Mouse (Mus musculus) MEL (cell line): Measurements from ENCODE around the gene E130308A19Rik. TPM values are rescaled to one million over a fixed set of nuclear protein-coding genes. Genes with fewer than 3 reads are reported as not detected.

Experiments
- DNase-seq: peaks from one replicate; pipeline ENCODE4 v3.0.0; 2011; ENCODE audit warnings: low read depth, low spot score
- H3K27ac ChIP-seq: 2 replicates; pipeline ENCODE4 v1.5.1; 2012; ENCODE audit warnings: low read depth, mild to moderate bottlenecking, control low read depth, low read length, moderate library complexity; ENCODE audit not compliant: control insufficient read depth
- H3K27me3 ChIP-seq, 2 experiments: fragments of 150-350 bp in 1 of 2; sonication (generic) in 1 of 2; 2 replicates each; pipeline ENCODE4 v1.6.1; 2012; ENCODE audit warnings: low read length in 2 of 2, mild to moderate bottlenecking in 2 of 2, improper control_type of control experiment in 1 of 2, moderate library complexity in 1 of 2; ENCODE audit not compliant: insufficient read depth in 2 of 2, control insufficient read depth in 1 of 2
- H3K36me3 ChIP-seq, 2 experiments: 2 replicates each; pipeline ENCODE4 v1.6.1; 2012 to 2014; ENCODE audit warnings: low read length in 2 of 2, improper control_type of control experiment in 1 of 2, inconsistent platforms in 1 of 2, mild to moderate bottlenecking in 1 of 2; ENCODE audit not compliant: insufficient read depth in 2 of 2, control insufficient read depth in 1 of 2
- H3K4me1 ChIP-seq, 2 experiments: fragments of 150-350 bp in 1 of 2; sonication (generic) in 1 of 2; 2 replicates each; pipeline ENCODE4 v1.6.1; 2012; ENCODE audit warnings: low read length in 2 of 2, improper control_type of control experiment in 1 of 2, mild to moderate bottlenecking in 1 of 2; ENCODE audit not compliant: insufficient read depth in 2 of 2, control insufficient read depth in 1 of 2
- H3K4me3 ChIP-seq, 2 experiments: fragments of 150-350 bp in 1 of 2; sonication (generic) in 1 of 2; 2 replicates each; pipeline ENCODE4 v1.5.1; 2012; ENCODE audit warnings: low read depth in 2 of 2, low read length in 2 of 2, mild to moderate bottlenecking in 2 of 2, moderate library complexity in 2 of 2, control low read depth in 1 of 2, improper control_type of control experiment in 1 of 2; ENCODE audit not compliant: control insufficient read depth in 1 of 2, insufficient read depth in 1 of 2
- H3K79me2 ChIP-seq: 2 replicates; pipeline ENCODE4 v1.6.1; 2012; ENCODE audit warnings: mild to moderate bottlenecking, low read length, moderate library complexity; ENCODE audit not compliant: control insufficient read depth, poor library complexity, insufficient read depth
- H3K9ac ChIP-seq: 2 replicates; pipeline ENCODE4 v1.6.1; 2012; ENCODE audit warnings: low read depth, mild to moderate bottlenecking, control low read depth, low read length, moderate library complexity; ENCODE audit not compliant: control insufficient read depth, poor library complexity, severe bottlenecking
- H3K9me3 ChIP-seq: fragments of 150-350 bp; sonication (generic); replicated peaks from 2 replicates; pipeline ENCODE4 v1.6.1; 2012; ENCODE audit warnings: mild to moderate bottlenecking, low read length, improper control_type of control experiment, moderate library complexity; ENCODE audit not compliant: insufficient read depth
- BHLHE40 ChIP-seq: IDR thresholded peaks from 2 replicates; pipeline ENCODE4 v1.6.1; 2012; ENCODE audit warnings: low read depth, mild to moderate bottlenecking, inconsistent platforms, low read length, improper control_type of control experiment, borderline replicate concordance
- CHD1 ChIP-seq: IDR thresholded peaks from 2 replicates; pipeline ENCODE4 v1.6.1; 2012; ENCODE audit warnings: low read depth, mild to moderate bottlenecking, inconsistent platforms, low read length, improper control_type of control experiment
- CTCF ChIP-seq, 3 experiments: IDR thresholded peaks in 2 of 3; conservative IDR thresholded peaks in 1 of 3; 2 replicates each; pipeline ENCODE4 v1.5.1; 2011 to 2012; ENCODE audit warnings: low read length in 3 of 3, low read depth in 2 of 3, mild to moderate bottlenecking in 2 of 3, improper control_type of control experiment in 1 of 3, inconsistent platforms in 1 of 3, mixed read lengths in 1 of 3, moderate library complexity in 1 of 3; ENCODE audit not compliant: control insufficient read depth in 1 of 3, insufficient read depth in 1 of 3, poor library complexity in 1 of 3, severe bottlenecking in 1 of 3
- E2F4 ChIP-seq: IDR thresholded peaks from 2 replicates; pipeline ENCODE4 v1.6.1; 2011; ENCODE audit warnings: low read depth, low read length, improper control_type of control experiment, borderline replicate concordance
- ELF1 ChIP-seq: IDR thresholded peaks from 2 replicates; pipeline ENCODE4 v1.6.1; 2014; ENCODE audit warnings: low read depth, mild to moderate bottlenecking, inconsistent platforms, low read length, improper control_type of control experiment, moderate library complexity
- ETS1 ChIP-seq: IDR thresholded peaks from 2 replicates; pipeline ENCODE4 v1.6.1; 2012; ENCODE audit warnings: low read depth, mild to moderate bottlenecking, inconsistent platforms, low read length, improper control_type of control experiment, moderate library complexity
- HCFC1 ChIP-seq: IDR thresholded peaks from 2 replicates; pipeline ENCODE4 v1.6.1; 2012; ENCODE audit warnings: low read depth, mild to moderate bottlenecking, inconsistent platforms, low read length, improper control_type of control experiment, moderate library complexity
- MAFK ChIP-seq: IDR thresholded peaks from 2 replicates; pipeline ENCODE4 v1.6.1; 2011; ENCODE audit warnings: low read depth, mild to moderate bottlenecking, low read length, improper control_type of control experiment, borderline replicate concordance
- MAX ChIP-seq: IDR thresholded peaks from 2 replicates; pipeline ENCODE4 v1.6.1; 2011; ENCODE audit warnings: low read length, improper control_type of control experiment
- MAZ ChIP-seq: IDR thresholded peaks from 2 replicates; pipeline ENCODE4 v1.6.1; 2012; ENCODE audit warnings: low read depth, mild to moderate bottlenecking, inconsistent platforms, low read length, improper control_type of control experiment
- MXI1 ChIP-seq: IDR thresholded peaks from 2 replicates; pipeline ENCODE4 v1.6.1; 2011; ENCODE audit warnings: mild to moderate bottlenecking, low read depth, low read length, improper control_type of control experiment
- MYB ChIP-seq: IDR thresholded peaks from 2 replicates; pipeline ENCODE4 v1.6.1; 2011; ENCODE audit warnings: mild to moderate bottlenecking, low read depth, low read length, improper control_type of control experiment
- MYC ChIP-seq: IDR thresholded peaks from 2 replicates; pipeline ENCODE4 v1.6.1; 2011; ENCODE audit warnings: low read depth, mild to moderate bottlenecking, low read length, improper control_type of control experiment, moderate library complexity
- NRF1 ChIP-seq: IDR thresholded peaks from 2 replicates; pipeline ENCODE4 v1.6.1; 2014; ENCODE audit warnings: low read depth, mild to moderate bottlenecking, inconsistent platforms, low read length, improper control_type of control experiment, moderate library complexity; ENCODE audit not compliant: poor library complexity, insufficient read depth, severe bottlenecking
- POLR2AphosphoS2 ChIP-seq: IDR thresholded peaks from 2 replicates; pipeline ENCODE4 v1.6.1; 2011; ENCODE audit warnings: low read length, improper control_type of control experiment
- POLR2AphosphoS5 ChIP-seq: IDR thresholded peaks from 2 replicates; pipeline ENCODE4 v1.6.1; 2012; ENCODE audit warnings: low read depth, borderline replicate concordance, mild to moderate bottlenecking, inconsistent platforms, low read length, moderate library complexity, mixed read lengths
- RCOR1 ChIP-seq: IDR thresholded peaks from 2 replicates; pipeline ENCODE4 v1.6.1; 2012; ENCODE audit warnings: low read depth, mild to moderate bottlenecking, inconsistent platforms, low read length, improper control_type of control experiment
- SMC3 ChIP-seq: IDR thresholded peaks from 2 replicates; pipeline ENCODE4 v1.6.1; 2011; ENCODE audit warnings: low read depth, low read length, improper control_type of control experiment
- TAL1 ChIP-seq: IDR thresholded peaks from 2 replicates; pipeline ENCODE4 v1.6.1; 2012; ENCODE audit warnings: mild to moderate bottlenecking, inconsistent platforms, low read length, moderate library complexity, mixed read lengths
- TBP ChIP-seq: IDR thresholded peaks from 2 replicates; pipeline ENCODE4 v1.8.0; 2011; ENCODE audit warnings: low read depth, low read length, improper control_type of control experiment
- USF1 ChIP-seq: IDR thresholded peaks from 2 replicates; pipeline ENCODE4 v1.6.1; 2014; ENCODE audit warnings: low read depth, mild to moderate bottlenecking, inconsistent platforms, low read length, improper control_type of control experiment, moderate library complexity
- USF2 ChIP-seq, 2 experiments: IDR thresholded peaks; 2 replicates each; pipeline ENCODE4 v1.6.1; 2011 to 2012; ENCODE audit warnings: improper control_type of control experiment in 2 of 2, low read length in 2 of 2, borderline replicate concordance in 1 of 2, inconsistent platforms in 1 of 2, low read depth in 1 of 2, mild to moderate bottlenecking in 1 of 2; ENCODE audit not compliant: insufficient read depth in 1 of 2
- ZC3H11A ChIP-seq: IDR thresholded peaks from 2 replicates; pipeline ENCODE4 v1.6.1; 2012; ENCODE audit warnings: low read depth, mild to moderate bottlenecking, inconsistent platforms, low read length, improper control_type of control experiment
- ZKSCAN1 ChIP-seq: IDR thresholded peaks from 2 replicates; pipeline ENCODE4 v1.6.1; 2012; ENCODE audit warnings: low read depth, mild to moderate bottlenecking, inconsistent platforms, low read length, improper control_type of control experiment, moderate library complexity
- ZNF384 ChIP-seq: IDR thresholded peaks from 2 replicates; pipeline ENCODE4 v1.6.1; 2012; ENCODE audit warnings: low read depth, mild to moderate bottlenecking, inconsistent platforms, low read length, improper control_type of control experiment
- polyA plus RNA-seq, 2 experiments: library from polyadenylated mRNA; stranded (reverse) in 1 of 2; unstranded in 1 of 2; fragments of >175 nt in 1 of 2; fragments of >200 nt in 1 of 2; gene quantifications; 2 replicates each; pipeline versions ENCODE4 v1.2.1 to v1.2.4; 2012; ENCODE audit warnings: low replicate concordance in 2 of 2, low read depth in 1 of 2; ENCODE audit not compliant: insufficient read length in 2 of 2, insufficient read depth in 1 of 2, missing spikeins in 1 of 2
- total RNA-seq: library from RNA; depleted of rRNA; stranded (reverse); fragments of 300-350 nt; gene quantifications from 2 replicates; pipeline ENCODE4 v1.2.3, GENCODE M21; 2012

The E130308A19Rik gene
- total and polyA plus RNA-seq, 3 experiments = 4.0 to 12.5 TPM; not detected in 1

DNA sequence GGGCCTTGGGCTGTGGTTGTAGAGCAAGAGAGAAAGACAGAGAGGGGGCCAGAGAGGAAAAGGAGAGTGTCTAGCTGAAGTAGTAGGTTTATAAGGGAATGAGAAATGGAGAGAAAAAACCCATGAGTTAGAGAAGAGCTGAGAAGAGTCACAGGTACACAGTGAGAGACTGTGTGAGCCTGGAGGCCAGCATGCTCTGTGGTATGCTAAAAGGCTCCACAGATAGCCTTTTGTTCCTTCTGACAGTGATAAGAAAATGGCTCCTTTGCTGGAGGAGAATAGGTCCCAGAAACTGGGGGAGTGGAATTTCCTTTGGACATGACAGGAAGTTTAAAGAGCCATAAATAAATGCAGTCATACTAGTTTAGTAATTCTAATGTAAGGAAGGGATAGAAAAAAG lies 13.2 kb downstream of the E130308A19Rik start:
- Histone ChIP-seq H3K4me3 (no peak overlapping the region), H3K27me3 (no peaks in the 10 kb centered on the region), H3K79me2 (peaks cover 2% of the 10 kb centered on the region; the same call in 1 of the 2 replicates), H3K9ac (no peak overlapping the region), H3K9me3 (no peaks in the 10 kb centered on the region)
- TF ChIP-seq ZC3H11A = no peak
- no peak for TF ChIP-seq ZKSCAN1
- no peak for TF ChIP-seq MAFK
- no peak for TF ChIP-seq USF1
- no peak for TF ChIP-seq SMC3
- no peak for TF ChIP-seq ETS1
- TF ChIP-seq MYC = no peak
- no peak for TF ChIP-seq TBP
- no peak for TF ChIP-seq MXI1
- TF ChIP-seq, all 39 proteins: peak for 0
- no peak overlapping the region for H3K27ac ChIP-seq
- peaks cover 0 to 29% of the 10 kb centered on the region in 2 experiments; a peak in 2 of 4 replicates for H3K36me3 ChIP-seq
- DNase-seq = no peak
- H3K4me1 ChIP-seq = peaks cover 19 to 22% of the 10 kb centered on the region in 2 experiments

DNA sequence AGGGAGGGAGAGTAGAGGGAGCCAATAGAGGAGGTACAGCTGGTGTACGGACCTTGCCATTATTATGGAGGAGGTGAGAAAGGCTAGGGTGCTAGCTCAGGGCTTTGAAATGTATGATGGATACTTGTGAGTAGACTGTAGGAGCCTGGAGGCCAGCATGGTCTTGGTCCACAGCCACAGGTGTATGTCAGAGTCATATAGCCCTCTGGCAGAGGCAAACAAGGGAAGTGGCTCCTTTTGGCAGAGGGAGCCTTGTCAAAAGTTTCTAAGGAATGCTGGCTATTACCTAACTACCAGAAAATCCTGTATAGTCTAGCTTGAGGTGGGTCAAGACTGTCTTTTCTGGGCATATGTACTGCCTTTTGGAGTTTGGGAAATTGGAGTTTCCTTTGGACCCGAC lies 14.7 kb downstream of the E130308A19Rik start:
- TF ChIP-seq NRF1 = no peak
- no peak for TF ChIP-seq USF2 (IDR thresholded peaks at IDR 0.05; ENCODE audit: borderline replicate concordance in 1 of 2, insufficient read depth in 1 of 2, low read depth in 1 of 2, low read length in 2 of 2)
- no peak for TF ChIP-seq ZC3H11A
- TF ChIP-seq ELF1 = no peak
- no peak for TF ChIP-seq POLR2AphosphoS5
- no peak for TF ChIP-seq MYB
- TF ChIP-seq TBP = no peak
- no peak for TF ChIP-seq RCOR1
- TF ChIP-seq MAZ = no peak
- TF ChIP-seq MAX = no peak
- TF ChIP-seq POLR2AphosphoS2 = no peak
- no peak for TF ChIP-seq ETS1
- no peak for TF ChIP-seq TAL1
- no peak for TF ChIP-seq ZNF384
- no peak for TF ChIP-seq E2F4
- no peak for TF ChIP-seq BHLHE40
- no peak for TF ChIP-seq CHD1
- TF ChIP-seq HCFC1 = no peak
- TF ChIP-seq CTCF (IDR thresholded peaks at IDR 0.05 in 2 of 3, conservative IDR thresholded peaks at IDR 0.05 in 1 of 3; ENCODE audit: control insufficient read depth in 1 of 3, insufficient read depth in 1 of 3, low read depth in 2 of 3, low read length in 3 of 3, poor library complexity in 1 of 3, severe bottlenecking in 1 of 3) = no peak
- Histone ChIP-seq H3K36me3 (peaks cover 0 to 22% of the 10 kb centered on the region in 2 experiments; a peak in 2 of 4 replicates), H3K4me3 (no peak overlapping the region), H3K4me1 (peaks cover 13 to 21% of the 10 kb centered on the region in 2 experiments), H3K79me2 (peaks cover 2% of the 10 kb centered on the region; the same call in 1 of the 2 replicates), H3K27me3 (no peaks in the 10 kb centered on the region), H3K9me3 (no peaks in the 10 kb centered on the region), H3K9ac (no peak overlapping the region), H3K27ac (no peak overlapping the region)
- no peak for DNase-seq
